Mouse (Mus musculus): ENCODE data around the gene Scap.
"Not testable (repeated sequence)": the region's sequence is repeated elsewhere in the genome, so short reads cannot be mapped to it uniquely, and the experiment has no call there.

Scap gene

GRCm38 (mm10) chr9:110330913-110331312 is 2.2 kb upstream of the Scap start:
- ATAC-seq (ENCODE audit: low TSS enrichment), result not testable (repeated sequence)

DNA sequence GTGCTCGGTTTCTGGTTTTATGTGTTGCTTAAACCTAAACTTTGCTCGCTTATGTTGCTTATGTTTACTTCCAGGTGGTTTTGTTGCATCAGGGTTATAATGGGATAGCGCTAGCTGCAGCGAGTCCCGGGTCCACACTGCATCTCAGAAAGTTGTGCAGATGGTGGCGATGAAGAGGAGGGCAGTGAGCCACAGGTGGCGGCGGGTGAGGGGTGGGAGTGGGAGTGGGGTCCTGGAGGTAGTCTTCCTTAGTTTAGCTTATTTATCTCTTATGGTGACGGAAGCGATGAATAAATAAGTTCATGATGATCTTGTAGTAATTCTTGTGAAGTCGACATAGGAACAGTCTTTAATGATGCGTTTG is 790 bp downstream of the Scap start:
- no peak for ATAC-seq (ENCODE audit: low TSS enrichment)

GRCm38 (mm10) chr9:110334849-110335248 is 1.8 kb downstream of the Scap start:
- no peak for ATAC-seq (ENCODE audit: low TSS enrichment)

DNA sequence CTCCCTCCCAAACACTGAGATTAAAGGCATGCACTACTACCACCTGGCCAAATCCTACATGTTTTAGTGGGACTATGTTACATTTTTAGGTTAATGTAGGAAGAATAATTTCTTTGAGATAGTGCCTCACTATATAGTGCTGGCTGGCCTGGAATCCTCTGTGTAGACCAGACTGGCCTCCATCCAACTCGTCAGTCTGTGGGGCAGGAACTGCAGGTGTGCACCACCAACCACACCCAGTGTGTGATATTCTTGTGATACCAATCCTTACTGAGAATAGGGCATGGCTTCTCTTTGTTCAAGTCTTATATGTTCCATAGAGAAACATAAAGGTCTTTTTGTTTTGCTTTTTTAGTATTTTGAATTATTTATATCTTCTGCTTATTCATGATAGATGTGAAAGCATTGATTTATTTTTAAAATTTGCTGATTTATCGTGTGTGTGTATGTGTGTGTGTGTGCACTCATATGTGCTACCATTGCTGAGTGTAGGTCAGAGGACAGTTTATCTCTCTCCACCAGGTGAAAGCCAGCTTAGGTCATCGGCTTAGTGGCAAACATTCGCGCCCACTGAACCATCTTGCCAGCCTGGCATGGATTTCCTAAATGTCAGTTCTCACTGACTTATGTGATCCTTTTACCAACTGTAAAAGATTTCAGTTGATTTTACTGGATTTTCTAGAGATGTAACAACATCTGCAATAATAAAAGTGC is 7.1 kb downstream of the Scap start:
- ATAC-seq (ENCODE audit: low TSS enrichment), result no peak

- ATAC-seq (ENCODE audit: low TSS enrichment), result peak; percentile 88
Measured at GRCm38 (mm10) chr9:110342008-110342407, 8.9 kb downstream of the Scap start.

DNA sequence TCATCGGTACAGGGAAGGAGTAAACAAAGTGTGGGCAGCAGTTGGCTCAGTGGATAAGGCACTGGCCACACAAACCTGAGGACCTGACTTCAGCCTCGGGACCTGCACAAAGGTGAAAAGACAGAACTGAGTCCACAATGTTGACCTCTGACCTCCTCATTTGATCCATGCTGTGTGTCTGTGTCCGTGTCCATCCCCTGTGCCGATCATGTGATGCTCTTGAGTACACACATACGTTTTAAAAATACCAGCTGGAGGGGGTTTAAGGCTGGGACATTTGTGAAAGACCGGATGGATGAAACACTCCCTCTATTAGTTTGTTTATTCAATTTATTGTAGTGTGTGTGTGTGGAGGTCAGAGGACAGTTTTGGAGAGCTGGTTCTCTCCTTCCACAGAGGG is 10.7 kb downstream of the Scap start:
- ATAC-seq (ENCODE audit: low TSS enrichment), result no peak

GRCm38 (mm10) chr9:110345057-110345739 is 12.1 kb downstream of the Scap start:
- ATAC-seq (ENCODE audit: low TSS enrichment), result no peak

GRCm38 (mm10) chr9:110348899-110349298 is 15.8 kb downstream of the Scap start:
- ATAC-seq (ENCODE audit: low TSS enrichment), result no peak

- no peak for ATAC-seq (ENCODE audit: low TSS enrichment)
Measured at GRCm38 (mm10) chr9:110350188-110350587, 17.1 kb downstream of the Scap start.

- ATAC-seq (ENCODE audit: low TSS enrichment), result no peak
Measured at GRCm38 (mm10) chr9:110350612-110351011, 17.5 kb downstream of the Scap start.

DNA sequence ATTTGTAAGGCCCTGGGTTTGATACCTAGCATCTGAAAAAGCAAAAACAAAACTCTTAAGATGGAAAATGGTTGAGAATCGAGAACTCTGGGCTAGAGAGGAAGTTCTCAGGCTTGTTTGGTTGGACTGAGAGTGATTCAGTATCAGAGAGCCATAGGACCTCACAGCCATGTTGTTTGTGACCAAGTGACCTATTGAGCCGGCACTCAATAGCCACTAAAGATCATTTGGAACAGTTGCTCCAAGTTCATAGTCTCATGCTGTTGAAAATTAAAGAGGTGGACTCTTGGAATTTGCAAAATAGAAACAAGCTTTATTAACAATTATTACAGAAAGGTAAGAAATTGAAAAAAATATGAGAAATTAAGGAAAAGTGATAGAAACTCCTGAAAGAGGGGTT is 18.3 kb downstream of the Scap start:
- ATAC-seq (ENCODE audit: low TSS enrichment), result no peak

DNA sequence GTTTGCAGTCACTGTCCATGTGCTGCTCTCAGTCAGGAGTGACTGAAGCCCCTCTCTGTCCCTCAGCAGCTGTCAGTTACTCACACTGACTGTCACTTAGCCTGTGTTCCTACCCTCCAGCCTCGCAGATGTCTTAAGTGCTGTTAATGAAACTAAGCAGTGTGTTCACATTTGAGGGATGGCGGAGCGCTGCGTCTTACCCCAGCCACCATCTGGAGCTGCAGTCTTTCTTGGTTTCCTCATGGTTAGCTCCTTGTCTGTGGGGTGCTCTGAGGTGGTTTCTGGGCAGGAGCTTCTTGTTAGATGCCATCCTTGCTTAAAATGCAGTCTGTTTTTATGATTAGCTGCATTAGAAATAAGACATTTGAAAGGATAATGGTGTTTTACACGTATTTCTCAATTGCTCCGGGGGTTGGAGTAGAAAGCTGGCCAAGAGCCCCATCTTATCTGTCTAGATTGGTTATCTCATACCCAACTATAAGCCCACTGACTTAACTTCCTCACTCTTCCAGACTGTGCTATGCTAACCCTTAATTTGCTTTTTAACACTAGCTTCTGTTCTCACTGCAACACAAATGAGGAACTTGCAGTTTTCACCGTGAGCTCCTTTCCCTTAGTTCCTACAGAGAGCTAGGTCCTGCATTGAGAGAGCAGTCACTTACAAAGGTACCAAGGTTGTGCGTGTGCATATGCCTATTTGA is 19.0 kb downstream of the Scap start:
- no peak for ATAC-seq (ENCODE audit: low TSS enrichment)

- no peak for ATAC-seq (ENCODE audit: low TSS enrichment)
Measured at GRCm38 (mm10) chr9:110358341-110358740, 25.3 kb downstream of the Scap start.

- no peak for ATAC-seq (ENCODE audit: low TSS enrichment)
Measured at GRCm38 (mm10) chr9:110361299-110361698, 28.2 kb downstream of the Scap start.

- ATAC-seq (ENCODE audit: low TSS enrichment), result no peak
Measured at GRCm38 (mm10) chr9:110362337-110362736, 29.2 kb downstream of the Scap start.

GRCm38 (mm10) chr9:110366746-110367145 is 33.7 kb downstream of the Scap start:
- no peak for ATAC-seq (ENCODE audit: low TSS enrichment)

DNA sequence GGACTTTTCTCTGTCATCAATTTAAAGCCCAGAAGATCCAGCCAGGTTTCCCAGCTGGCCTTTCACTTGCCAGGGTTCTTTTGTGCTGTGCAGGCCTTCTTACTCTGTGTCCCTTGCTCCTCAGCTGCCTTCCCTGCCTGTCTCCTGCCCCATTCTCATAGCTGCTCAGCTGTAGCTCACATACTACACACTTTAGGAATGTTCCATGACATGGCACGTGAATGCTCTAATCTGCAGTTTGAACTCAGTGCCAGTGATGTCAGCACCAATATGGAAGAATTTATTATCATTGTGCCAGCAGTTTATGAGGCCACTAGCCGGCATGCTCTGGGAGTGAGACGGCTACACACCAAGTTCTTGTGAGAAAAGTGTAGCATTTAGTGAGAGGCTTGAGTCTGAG is 36.8 kb downstream of the Scap start:
- no peak for ATAC-seq (ENCODE audit: low TSS enrichment)

GRCm38 (mm10) chr9:110373871-110374270 is 40.8 kb downstream of the Scap start:
- no peak for ATAC-seq (ENCODE audit: low TSS enrichment)

DNA sequence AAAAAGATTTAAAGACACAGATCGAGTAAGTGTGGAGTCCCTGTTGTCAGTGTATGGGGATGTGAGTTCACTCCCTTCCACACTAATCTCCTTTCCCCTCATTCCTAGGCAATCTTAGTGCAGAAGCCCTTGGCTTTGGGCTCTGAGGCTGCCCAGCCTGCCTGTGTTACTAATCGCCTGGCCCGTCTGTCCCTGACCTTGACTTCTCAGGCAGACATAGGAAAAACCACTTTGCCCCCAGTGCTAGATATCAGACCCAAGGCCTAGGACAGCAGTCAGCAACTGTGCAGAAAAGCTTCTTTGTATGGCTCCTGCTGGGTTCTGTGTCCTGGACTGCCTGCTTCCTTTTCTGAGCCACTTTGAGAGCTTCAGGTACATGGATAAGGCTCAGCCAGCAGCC is 42.6 kb downstream of the Scap start:
- no peak for ATAC-seq (ENCODE audit: low TSS enrichment)

DNA sequence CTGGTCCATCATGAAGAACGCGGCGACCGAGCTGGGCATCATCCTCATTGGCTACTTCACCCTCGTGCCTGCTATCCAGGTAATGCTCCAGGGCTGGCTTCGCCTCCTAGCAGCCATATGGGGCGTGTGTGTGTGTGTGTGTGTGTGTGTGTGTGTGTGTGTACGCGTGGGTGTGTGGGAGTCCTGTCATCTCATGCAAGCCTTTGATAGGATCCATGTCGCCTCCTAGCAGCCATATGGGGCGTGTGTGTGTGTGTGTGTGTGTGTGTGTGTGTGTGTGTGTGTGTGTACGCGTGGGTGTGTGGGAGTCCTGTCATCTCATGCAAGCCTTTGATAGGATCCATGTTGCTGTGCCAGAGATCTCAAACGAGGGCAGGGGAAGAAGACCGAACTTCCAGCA is 44.6 kb downstream of the Scap start:
- ATAC-seq (ENCODE audit: low TSS enrichment), result peak; percentile 36

DNA sequence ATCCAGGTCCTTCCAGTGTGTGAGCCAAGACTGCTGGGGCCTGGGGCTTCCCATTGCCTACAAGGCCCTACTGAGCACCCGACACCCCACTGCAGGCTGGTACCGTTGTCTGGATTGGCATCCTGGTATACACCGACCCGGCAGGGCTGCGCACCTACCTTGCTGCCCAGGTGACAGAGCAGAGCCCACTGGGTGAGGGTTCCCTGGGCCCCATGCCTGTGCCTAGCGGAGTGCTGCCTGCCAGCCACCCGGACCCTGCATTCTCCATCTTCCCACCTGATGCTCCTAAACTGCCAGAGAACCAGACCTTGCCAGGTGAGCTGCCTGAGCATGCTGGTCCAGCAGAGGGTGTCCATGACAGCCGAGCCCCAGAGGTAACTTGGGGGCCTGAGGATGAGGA is 46.3 kb downstream of the Scap start:
- ATAC-seq (ENCODE audit: low TSS enrichment), result no peak

GRCm38 (mm10) chr9:110380662-110381061 is 47.6 kb downstream of the Scap start:
- ATAC-seq (ENCODE audit: low TSS enrichment), result no peak

GRCm38 (mm10) chr9:110381292-110381691 is 48.2 kb downstream of the Scap start:
- no peak for ATAC-seq (ENCODE audit: low TSS enrichment)
